Mouse (Mus musculus): Measurements from ENCODE around the gene Gm44965. TPM values are rescaled to one million over a fixed set of nuclear protein-coding genes. Genes with fewer than 3 reads are reported as not detected.

Gene Gm44965
- polyA plus RNA-seq, 1 experiment from 2014 or later: 0.78 TPM

DNA sequence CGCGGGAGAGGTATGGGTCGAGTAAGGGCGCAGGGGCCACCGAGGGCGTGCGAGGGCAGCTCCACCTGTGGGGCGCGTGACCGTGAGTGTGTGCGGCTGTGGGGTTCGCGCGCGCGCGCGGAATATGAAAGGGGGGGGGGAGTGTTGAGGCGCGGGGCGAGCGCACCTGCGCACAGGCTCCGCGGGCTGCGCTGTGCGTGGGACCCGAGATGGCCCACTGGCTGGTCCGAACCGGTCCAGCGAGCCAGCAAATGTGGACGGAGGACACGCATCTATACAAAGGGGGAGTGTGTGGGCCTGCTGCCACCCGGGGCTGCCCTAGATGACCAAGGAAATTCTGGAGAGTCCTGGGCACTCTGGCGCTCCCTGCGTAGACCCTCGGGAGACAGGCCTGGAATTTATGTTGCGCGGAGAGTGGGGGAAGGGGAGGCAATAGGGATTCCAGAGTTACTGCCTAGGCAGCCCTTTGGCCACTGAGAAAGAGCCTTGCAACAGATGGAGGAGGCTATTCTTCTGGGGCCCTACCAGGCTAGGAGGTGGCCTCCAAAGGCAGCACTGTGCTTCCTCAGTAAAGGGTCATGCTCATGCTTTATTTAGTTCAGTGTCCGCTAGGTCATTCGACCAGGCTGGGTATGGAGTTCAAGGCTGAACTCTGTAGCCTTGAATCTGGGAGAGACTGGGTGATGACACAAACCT is 450 bp downstream of the Gm44965 start:
- Histone ChIP-seq H3K27me3 (ENCODE audit: control insufficient read depth, insufficient read depth, low read length) (no peaks in the 10 kb centered on the region), H3K9me3 (ENCODE audit: control insufficient read depth, low read length) (peaks cover 25% of the 10 kb centered on the region), H3K4me1 (replicated peaks; ENCODE audit: control insufficient read depth, insufficient read depth, low read length) (peaks cover 18% of the 10 kb centered on the region), H3K9ac (peak overlapping the region; percentile 82), H3K36me3 (replicated peaks; ENCODE audit: control insufficient read depth, insufficient read depth) (peaks cover 39% of the 10 kb centered on the region), H3K27ac (peak overlapping the region; percentile 94), H3K4me3 (replicated peaks; ENCODE audit: low read length) (peak overlapping the region; percentile 70), H3K4me2 (replicated peaks) (peak overlapping the region; percentile 72)
- peak; percentile 85 for ATAC-seq (ENCODE audit: low FRiP score)
- peak; percentile 70 for DNase-seq (ENCODE audit: low spot score)
- 1% methylated on average over 34 of the region's 41 CpGs for WGBS

DNA sequence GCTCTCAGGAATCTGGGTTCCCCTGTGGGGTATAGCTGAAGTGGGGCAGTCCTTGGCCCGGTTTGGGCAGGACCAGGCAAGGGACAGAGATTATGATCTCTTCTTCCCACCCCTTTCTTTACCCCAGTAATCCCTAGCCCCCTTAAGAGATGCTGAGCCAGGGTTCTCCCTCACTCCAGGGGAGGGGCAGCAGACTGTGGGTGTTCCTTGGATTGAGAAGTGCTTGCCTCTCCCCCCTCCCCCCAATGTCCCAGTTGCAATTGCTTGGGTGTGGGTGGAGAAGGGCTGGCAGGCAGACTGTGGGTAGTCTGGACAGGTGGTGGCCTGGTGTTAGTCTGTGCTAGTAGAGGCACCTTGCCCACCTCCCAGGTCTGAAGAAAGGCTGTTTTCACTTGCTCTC is 1.5 kb downstream of the Gm44965 start:
- H3K27me3 ChIP-seq (ENCODE audit: control insufficient read depth, insufficient read depth, low read length): no peaks in the 10 kb centered on the region
- 85% methylated on average over 1 of the region's 1 CpGs for WGBS
- H3K4me3 ChIP-seq (replicated peaks; ENCODE audit: low read length): peak overlapping the region; percentile 70
- peaks cover 50% of the 10 kb centered on the region for H3K36me3 ChIP-seq (replicated peaks; ENCODE audit: control insufficient read depth, insufficient read depth)
- peaks cover 25% of the 10 kb centered on the region for H3K9me3 ChIP-seq (ENCODE audit: control insufficient read depth, low read length)
- H3K9ac ChIP-seq: peak overlapping the region; percentile 82
- H3K4me2 ChIP-seq (replicated peaks): peak overlapping the region; percentile 72
- peak overlapping the region; percentile 94; the same call in 1 of the 2 replicates for H3K27ac ChIP-seq
- H3K4me1 ChIP-seq (replicated peaks; ENCODE audit: control insufficient read depth, insufficient read depth, low read length): peaks cover 18% of the 10 kb centered on the region
- ATAC-seq (ENCODE audit: low FRiP score): no peak
- no peak for DNase-seq (ENCODE audit: low spot score)

DNA sequence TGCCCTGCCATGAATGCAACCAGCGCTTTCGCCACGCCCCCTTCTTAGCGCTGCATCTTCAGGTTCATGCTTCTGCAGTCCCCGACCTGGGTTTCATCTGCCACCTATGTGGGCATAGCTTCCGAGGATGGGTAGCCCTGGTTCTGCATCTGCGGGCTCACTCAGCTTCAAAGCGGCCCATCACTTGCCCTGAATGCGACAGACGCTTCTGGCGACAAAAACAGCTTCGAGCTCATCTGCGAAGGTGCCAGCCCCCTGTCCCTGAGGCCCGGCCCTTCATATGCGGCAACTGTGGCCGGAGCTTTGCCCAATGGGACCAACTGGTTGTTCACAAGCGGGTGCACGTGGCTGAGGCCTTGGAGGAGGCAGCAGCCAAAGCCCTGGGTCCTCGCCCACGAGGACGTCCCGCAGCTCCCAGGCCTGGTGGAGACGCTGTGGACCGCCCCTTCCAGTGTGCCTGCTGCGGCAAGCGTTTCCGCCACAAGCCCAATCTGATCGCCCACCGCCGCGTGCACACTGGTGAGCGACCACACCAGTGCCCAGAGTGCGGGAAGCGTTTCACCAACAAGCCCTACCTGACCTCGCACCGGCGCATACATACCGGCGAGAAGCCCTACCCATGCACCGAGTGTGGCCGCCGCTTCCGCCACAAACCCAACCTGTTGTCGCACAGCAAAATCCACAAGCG is 2.9 kb downstream of the Gm44965 start:
- ATAC-seq (ENCODE audit: low FRiP score) (no peak), DNase-seq (ENCODE audit: low spot score) (no peak)
- H3K27ac ChIP-seq: no peak overlapping the region
- H3K9me3 ChIP-seq (ENCODE audit: control insufficient read depth, low read length): peaks cover 25% of the 10 kb centered on the region
- peaks cover 51% of the 10 kb centered on the region for H3K36me3 ChIP-seq (replicated peaks; ENCODE audit: control insufficient read depth, insufficient read depth)
- no peak overlapping the region for H3K4me3 ChIP-seq (replicated peaks; ENCODE audit: low read length)
- peaks cover 22% of the 10 kb centered on the region for H3K4me1 ChIP-seq (replicated peaks; ENCODE audit: control insufficient read depth, insufficient read depth, low read length)
- H3K9ac ChIP-seq: no peak overlapping the region
- WGBS: 97% methylated on average over 45 of the region's 45 CpGs
- H3K27me3 ChIP-seq (ENCODE audit: control insufficient read depth, insufficient read depth, low read length): no peaks in the 10 kb centered on the region
- H3K4me2 ChIP-seq (replicated peaks): no peak overlapping the region

- 96% methylated on average over 27 of the region's 27 CpGs for WGBS
- ATAC-seq (ENCODE audit: low FRiP score): no peak
- no peaks in the 10 kb centered on the region for H3K27me3 ChIP-seq (ENCODE audit: control insufficient read depth, insufficient read depth, low read length)
Measured at GRCm38 (mm10) chr6:48597233-48597625, 3.5 kb downstream of the Gm44965 start.

DNA sequence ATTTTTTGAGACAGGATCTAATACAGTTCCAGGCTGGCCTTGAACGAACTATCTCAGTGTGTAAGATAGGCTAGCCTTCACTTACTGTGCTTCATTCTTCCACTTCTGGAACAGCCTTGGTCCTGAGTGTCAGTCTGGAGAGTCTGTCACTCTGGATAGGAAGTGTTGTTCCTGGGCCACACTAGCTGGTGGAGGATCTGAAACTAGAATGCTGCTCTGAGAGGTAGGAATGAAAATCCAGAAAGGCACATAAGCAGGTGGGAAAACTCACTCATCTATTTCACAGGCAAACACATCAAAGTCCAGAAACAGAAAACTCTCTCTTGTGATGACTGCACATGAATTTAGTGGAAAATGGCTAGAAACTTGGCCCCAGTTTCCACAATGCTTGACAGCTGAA is 6.9 kb downstream of the Gm44965 start:
- H3K4me2 ChIP-seq (replicated peaks): no peak overlapping the region
- no peaks in the 10 kb centered on the region for H3K27me3 ChIP-seq (ENCODE audit: control insufficient read depth, insufficient read depth, low read length)
- no peak for DNase-seq (ENCODE audit: low spot score)
- 93% methylated on average over 1 of the region's 1 CpGs for WGBS
- peak overlapping the region; percentile 95 for H3K27ac ChIP-seq
- no peak for ATAC-seq (ENCODE audit: low FRiP score)
- H3K36me3 ChIP-seq (replicated peaks; ENCODE audit: control insufficient read depth, insufficient read depth): peaks cover 46% of the 10 kb centered on the region
- H3K4me3 ChIP-seq (replicated peaks; ENCODE audit: low read length): no peak overlapping the region
- H3K9me3 ChIP-seq (ENCODE audit: control insufficient read depth, low read length): peaks cover 25% of the 10 kb centered on the region
- peaks cover 13% of the 10 kb centered on the region for H3K4me1 ChIP-seq (replicated peaks; ENCODE audit: control insufficient read depth, insufficient read depth, low read length)
- H3K9ac ChIP-seq: no peak overlapping the region

More at GRCm38 (mm10) chr6:48597233-48597625, 3.5 kb downstream of the Gm44965 start:
- peaks cover 22% of the 10 kb centered on the region for H3K4me1 ChIP-seq (replicated peaks; ENCODE audit: control insufficient read depth, insufficient read depth, low read length)
- no peak overlapping the region for H3K9ac ChIP-seq
- peaks cover 25% of the 10 kb centered on the region for H3K9me3 ChIP-seq (ENCODE audit: control insufficient read depth, low read length)
- H3K4me2 ChIP-seq (replicated peaks): no peak overlapping the region
- no peak overlapping the region for H3K4me3 ChIP-seq (replicated peaks; ENCODE audit: low read length)
- H3K36me3 ChIP-seq (replicated peaks; ENCODE audit: control insufficient read depth, insufficient read depth): peaks cover 51% of the 10 kb centered on the region
- no peak for DNase-seq (ENCODE audit: low spot score)
- no peak overlapping the region for H3K27ac ChIP-seq

DNA sequence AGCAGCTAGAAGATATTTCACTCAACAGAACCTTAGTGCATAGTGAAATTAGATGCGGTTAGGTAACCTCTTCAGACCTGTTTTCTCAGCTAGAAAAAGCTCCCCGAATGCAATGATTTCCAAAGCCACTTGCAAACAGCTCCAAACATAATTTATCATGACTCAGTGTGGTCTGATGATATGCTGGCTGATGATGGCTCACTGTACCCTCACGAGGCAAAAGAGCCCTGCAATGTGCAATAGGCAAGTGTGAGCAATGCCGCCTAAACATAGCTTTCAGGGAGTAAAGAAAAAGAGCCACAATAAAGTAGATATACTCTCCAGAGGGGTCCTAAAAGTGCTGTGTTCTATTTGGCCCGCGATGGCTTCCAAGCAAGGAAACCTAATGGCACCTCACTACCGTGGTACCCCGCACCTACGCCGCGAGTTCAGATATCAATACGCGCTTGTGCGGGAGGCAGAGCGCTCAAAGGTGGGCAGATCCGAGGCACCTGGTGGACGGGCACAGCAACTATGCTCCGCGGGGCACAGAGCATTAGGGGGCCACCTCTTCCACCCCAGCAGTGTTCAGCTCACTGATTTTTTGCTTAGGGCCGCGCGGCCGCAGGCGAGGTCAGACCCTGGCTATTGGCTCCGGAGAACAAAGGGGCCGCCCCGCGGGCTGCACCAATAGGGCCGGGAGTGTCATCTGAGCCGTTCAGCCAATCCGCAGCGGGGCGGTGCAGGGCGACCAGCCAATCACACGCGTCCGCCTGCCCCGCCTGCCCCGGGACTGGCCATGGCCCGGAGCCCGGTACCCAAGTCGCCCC is 7.7 kb downstream of the Gm44965 start, which contains the start of gene Zfp775:
Zfp775 (plus strand) TSS at position 793 of the 809 bp plus-strand sequence.
- peak within 1 kb of the TSS; percentile 85 for H3K9ac ChIP-seq
- peaks cover 13% of the 10 kb centered on the region for H3K4me1 ChIP-seq (replicated peaks; ENCODE audit: control insufficient read depth, insufficient read depth, low read length)
- H3K4me2 ChIP-seq (replicated peaks): peak within 1 kb of the TSS; percentile 72
- H3K27ac ChIP-seq: peak within 1 kb of the TSS; percentile 95
- peak; percentile 92 for DNase-seq (ENCODE audit: low spot score)
- 5% methylated on average over 42 of the region's 42 CpGs for WGBS
- peaks cover 38% of the 10 kb centered on the region for H3K36me3 ChIP-seq (replicated peaks; ENCODE audit: control insufficient read depth, insufficient read depth)
- H3K27me3 ChIP-seq (ENCODE audit: control insufficient read depth, insufficient read depth, low read length): no peaks in the 10 kb centered on the region
- H3K9me3 ChIP-seq (ENCODE audit: control insufficient read depth, low read length): peaks cover 19% of the 10 kb centered on the region
- peak within 1 kb of the TSS; percentile 47 for H3K4me3 ChIP-seq (replicated peaks; ENCODE audit: low read length)
- ATAC-seq (ENCODE audit: low FRiP score): peak; percentile 99

DNA sequence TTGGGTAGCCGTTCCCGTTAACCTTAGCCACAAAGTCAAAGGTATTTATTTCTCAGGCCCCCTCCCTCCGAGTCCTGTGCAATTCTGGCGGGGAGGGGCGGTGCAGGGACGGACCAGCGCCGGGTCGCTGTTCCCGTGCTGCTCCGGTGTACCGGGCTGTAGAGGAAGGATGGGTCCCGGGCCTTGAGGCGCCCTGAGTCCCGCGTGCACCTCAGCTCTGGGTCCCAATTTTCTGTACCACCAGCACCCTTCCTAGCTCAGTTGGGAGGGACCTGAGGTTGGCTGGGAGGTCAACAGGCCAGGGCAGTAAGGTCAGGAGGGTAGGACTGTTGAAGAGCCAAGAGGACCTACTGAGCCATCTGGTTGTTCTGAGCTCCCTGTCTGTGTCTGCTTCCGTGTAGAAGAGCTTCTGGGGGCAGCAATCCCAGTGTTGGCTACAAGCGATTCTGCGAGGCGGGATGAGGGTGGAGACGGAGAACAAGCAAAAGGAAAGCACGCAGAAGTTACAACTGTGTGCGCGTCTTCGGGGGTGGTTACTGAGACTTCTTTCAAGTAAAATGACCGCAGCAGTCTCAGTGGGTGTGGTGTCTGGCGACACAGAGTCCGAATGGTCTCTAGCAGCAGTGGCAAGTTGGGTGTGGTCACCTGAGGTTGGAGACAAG is 8.5 kb downstream of the Gm44965 start:
- H3K4me3 ChIP-seq (replicated peaks; ENCODE audit: low read length): peak overlapping the region; percentile 47
- WGBS: under 1% methylated on average over 28 of the region's 28 CpGs
- peaks cover 13% of the 10 kb centered on the region for H3K4me1 ChIP-seq (replicated peaks; ENCODE audit: control insufficient read depth, insufficient read depth, low read length)
- peak overlapping the region; percentile 95 for H3K27ac ChIP-seq
- H3K9ac ChIP-seq: peak overlapping the region; percentile 85
- H3K4me2 ChIP-seq (replicated peaks): peak overlapping the region; percentile 72
- DNase-seq (ENCODE audit: low spot score) (peak; percentile 48), ATAC-seq (ENCODE audit: low FRiP score) (peak; percentile 83)
- peaks cover 12% of the 10 kb centered on the region for H3K9me3 ChIP-seq (ENCODE audit: control insufficient read depth, low read length)
- peaks cover 31% of the 10 kb centered on the region for H3K36me3 ChIP-seq (replicated peaks; ENCODE audit: control insufficient read depth, insufficient read depth)
- H3K27me3 ChIP-seq (ENCODE audit: control insufficient read depth, insufficient read depth, low read length): no peaks in the 10 kb centered on the region

GRCm38 (mm10) chr6:48608124-48608523 is 14.4 kb downstream of the Gm44965 start:
- no peak for ATAC-seq (ENCODE audit: low FRiP score)
- Histone ChIP-seq H3K9me3 (ENCODE audit: control insufficient read depth, low read length) (no peaks in the 10 kb centered on the region), H3K9ac (no peak overlapping the region), H3K27ac (no peak overlapping the region), H3K4me3 (replicated peaks; ENCODE audit: low read length) (no peak overlapping the region), H3K4me2 (replicated peaks) (no peak overlapping the region), H3K27me3 (ENCODE audit: control insufficient read depth, insufficient read depth, low read length) (no peaks in the 10 kb centered on the region), H3K36me3 (replicated peaks; ENCODE audit: control insufficient read depth, insufficient read depth) (peaks cover 2% of the 10 kb centered on the region), H3K4me1 (replicated peaks; ENCODE audit: control insufficient read depth, insufficient read depth, low read length) (peaks cover 2% of the 10 kb centered on the region)
- 72% methylated on average over 2 of the region's 2 CpGs for WGBS
- no peak for DNase-seq (ENCODE audit: low spot score)
